Mouse (Mus musculus): ENCODE measurements around the gene Grin2c.

Gene Grin2c

GRCm38 (mm10) chr11:115232889-115233288, 34.2 kb downstream of the Grin2c start:
- DNase-seq (ENCODE audit: low read depth, low spot score) = no peak

- no peak for DNase-seq (ENCODE audit: low read depth, low spot score)
Observed at GRCm38 (mm10) chr11:115231924-115232323, 35.1 kb downstream of the Grin2c start.

- DNase-seq (ENCODE audit: low read depth, low spot score) = no peak
Observed at GRCm38 (mm10) chr11:115231168-115231915, 35.7 kb downstream of the Grin2c start.

GRCm38 (mm10) chr11:115229021-115229930, 37.8 kb downstream of the Grin2c start:
- DNase-seq (ENCODE audit: low read depth, low spot score) = no peak

GRCm38 (mm10) chr11:115228430-115228829, 38.6 kb downstream of the Grin2c start:
- no peak for DNase-seq (ENCODE audit: low read depth, low spot score)

GRCm38 (mm10) chr11:115227640-115228039, 39.4 kb downstream of the Grin2c start:
- no peak for DNase-seq (ENCODE audit: low read depth, low spot score)

DNA sequence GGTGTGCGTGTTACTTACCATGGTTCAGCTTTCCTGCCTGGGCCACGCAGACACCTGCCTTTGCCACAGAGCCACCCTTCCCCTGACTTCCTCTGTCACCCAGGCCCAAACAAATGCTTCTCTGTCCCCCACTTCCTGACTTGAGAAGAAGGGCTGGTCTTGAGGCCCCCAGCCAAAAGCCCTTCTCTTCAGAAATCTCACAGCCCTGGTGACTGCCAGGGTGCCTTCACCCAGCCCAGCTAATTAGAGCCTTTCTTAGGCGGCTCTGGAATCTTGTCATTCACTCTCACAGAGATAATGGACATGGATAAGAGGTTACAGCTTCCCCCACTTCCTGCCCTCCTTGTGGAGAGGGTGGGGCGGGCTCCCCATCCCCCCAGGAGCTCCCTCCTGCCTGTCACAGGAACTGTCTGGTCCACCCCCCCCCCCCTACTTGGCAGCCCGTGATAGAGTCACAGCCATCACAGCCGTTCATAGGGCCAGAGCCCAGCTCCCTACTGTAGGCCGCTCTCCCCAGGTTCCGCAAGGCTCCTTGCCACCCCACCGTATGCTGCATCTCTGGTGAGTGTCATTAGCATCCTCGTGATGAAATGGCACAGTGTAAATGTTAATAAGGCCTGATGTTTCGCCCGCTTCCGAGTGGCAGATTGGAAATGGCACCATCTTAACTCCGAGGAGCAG, 40.1 kb downstream of the Grin2c start:
- DNase-seq (ENCODE audit: low read depth, low spot score) = no peak

GRCm38 (mm10) chr11:115225301-115225700, 41.7 kb downstream of the Grin2c start:
- DNase-seq (ENCODE audit: low read depth, low spot score) = no peak

GRCm38 (mm10) chr11:115224889-115225288, 42.2 kb downstream of the Grin2c start:
- DNase-seq (ENCODE audit: low read depth, low spot score) = no peak

- no peak for DNase-seq (ENCODE audit: low read depth, low spot score)
Observed at GRCm38 (mm10) chr11:115223877-115224276, 43.2 kb downstream of the Grin2c start.

DNA sequence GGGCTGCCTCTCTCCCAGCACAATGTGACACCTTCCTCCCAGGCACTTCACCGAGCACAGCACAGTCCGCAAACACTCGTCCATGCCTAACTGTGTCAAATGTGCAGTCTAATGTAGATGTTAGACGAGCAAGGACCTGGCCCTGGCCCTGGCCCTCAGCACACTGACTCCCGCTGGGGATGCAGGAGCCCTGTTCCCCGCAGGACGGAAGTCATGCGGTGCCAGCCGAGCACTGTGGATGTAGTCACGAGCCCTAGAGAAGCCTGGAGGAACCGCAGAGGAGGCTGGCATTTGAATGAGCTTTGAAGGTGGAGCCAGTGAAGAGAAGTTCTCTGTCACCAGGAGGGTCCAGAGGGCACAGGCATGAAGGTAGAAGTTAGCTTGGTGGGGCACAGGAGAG, 43.6 kb downstream of the Grin2c start:
- DNase-seq (ENCODE audit: low read depth, low spot score) = no peak

GRCm38 (mm10) chr11:115222570-115222969, 44.5 kb downstream of the Grin2c start:
- no peak for DNase-seq (ENCODE audit: low read depth, low spot score)

DNA sequence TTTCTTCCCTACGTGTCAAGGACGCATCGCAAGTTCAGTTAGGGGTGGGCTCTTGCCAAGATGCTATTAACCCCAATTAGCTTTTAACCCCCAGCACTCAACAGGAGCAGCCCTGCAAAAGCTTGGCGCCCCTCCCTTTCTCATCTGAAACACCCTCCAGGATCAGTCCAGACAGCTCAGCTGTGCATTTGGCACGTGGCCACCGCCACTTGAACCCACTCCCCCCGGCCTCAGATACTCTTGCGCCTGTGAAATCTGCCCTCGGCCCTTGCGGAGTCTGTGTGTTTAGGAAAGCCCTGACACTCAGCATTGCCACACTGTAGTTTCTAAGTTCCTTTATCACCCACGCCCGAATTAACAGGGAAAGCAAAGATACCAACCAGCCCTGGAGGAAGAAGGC, 45.0 kb downstream of the Grin2c start:
- no peak for DNase-seq (ENCODE audit: low read depth, low spot score)

DNA sequence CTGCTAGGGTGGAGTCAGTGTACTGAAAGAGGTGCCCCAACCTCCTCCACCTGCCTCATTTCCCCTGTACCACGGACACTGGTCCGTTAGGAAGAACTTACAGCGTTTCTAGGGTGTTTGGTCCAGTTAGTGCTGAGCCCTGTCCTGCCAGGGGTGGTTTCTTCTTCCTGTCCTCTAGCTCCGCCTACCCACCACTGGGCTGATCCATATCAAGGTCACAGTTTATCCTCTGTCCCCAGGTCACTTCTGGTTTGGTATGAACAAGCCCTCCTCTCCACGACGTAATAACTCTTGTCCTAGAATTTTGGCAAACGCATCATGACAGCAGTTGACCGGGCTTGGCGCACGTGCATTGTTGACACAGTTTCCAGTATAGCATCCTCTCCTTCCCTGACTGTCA, 47.4 kb downstream of the Grin2c start:
- DNase-seq (ENCODE audit: low read depth, low spot score) = no peak

DNA sequence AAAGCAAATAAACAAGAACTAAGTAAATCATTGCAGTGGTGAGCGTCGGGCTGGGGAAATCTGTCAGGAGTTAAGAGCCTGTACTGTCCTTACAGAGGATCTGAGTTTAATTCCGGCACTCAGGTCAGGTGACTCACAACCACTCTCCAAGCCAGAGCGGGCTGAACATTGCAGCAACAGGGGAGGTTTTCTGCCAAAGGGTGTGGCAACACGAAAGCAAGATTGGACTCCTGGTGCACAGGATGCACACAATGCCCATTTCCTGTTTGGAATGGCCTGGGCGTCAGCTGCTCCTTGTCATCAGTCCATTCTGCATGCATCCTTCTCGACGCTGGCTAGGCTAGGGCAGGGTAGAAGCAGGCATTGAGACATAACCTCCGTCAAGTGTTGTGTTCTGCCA, 47.8 kb downstream of the Grin2c start:
- DNase-seq (ENCODE audit: low read depth, low spot score) = no peak

- DNase-seq (ENCODE audit: low read depth, low spot score) = no peak
Observed at GRCm38 (mm10) chr11:115217439-115218410, 49.3 kb downstream of the Grin2c start.

- DNase-seq (ENCODE audit: low read depth, low spot score) = no peak
Observed at GRCm38 (mm10) chr11:115215123-115215522, 51.9 kb downstream of the Grin2c start.

- DNase-seq (ENCODE audit: low read depth, low spot score) = no peak
Observed at GRCm38 (mm10) chr11:115212116-115212515, 54.9 kb downstream of the Grin2c start.

- DNase-seq (ENCODE audit: low read depth, low spot score) = no peak
Observed at GRCm38 (mm10) chr11:115209958-115210357, 57.1 kb downstream of the Grin2c start.

DNA sequence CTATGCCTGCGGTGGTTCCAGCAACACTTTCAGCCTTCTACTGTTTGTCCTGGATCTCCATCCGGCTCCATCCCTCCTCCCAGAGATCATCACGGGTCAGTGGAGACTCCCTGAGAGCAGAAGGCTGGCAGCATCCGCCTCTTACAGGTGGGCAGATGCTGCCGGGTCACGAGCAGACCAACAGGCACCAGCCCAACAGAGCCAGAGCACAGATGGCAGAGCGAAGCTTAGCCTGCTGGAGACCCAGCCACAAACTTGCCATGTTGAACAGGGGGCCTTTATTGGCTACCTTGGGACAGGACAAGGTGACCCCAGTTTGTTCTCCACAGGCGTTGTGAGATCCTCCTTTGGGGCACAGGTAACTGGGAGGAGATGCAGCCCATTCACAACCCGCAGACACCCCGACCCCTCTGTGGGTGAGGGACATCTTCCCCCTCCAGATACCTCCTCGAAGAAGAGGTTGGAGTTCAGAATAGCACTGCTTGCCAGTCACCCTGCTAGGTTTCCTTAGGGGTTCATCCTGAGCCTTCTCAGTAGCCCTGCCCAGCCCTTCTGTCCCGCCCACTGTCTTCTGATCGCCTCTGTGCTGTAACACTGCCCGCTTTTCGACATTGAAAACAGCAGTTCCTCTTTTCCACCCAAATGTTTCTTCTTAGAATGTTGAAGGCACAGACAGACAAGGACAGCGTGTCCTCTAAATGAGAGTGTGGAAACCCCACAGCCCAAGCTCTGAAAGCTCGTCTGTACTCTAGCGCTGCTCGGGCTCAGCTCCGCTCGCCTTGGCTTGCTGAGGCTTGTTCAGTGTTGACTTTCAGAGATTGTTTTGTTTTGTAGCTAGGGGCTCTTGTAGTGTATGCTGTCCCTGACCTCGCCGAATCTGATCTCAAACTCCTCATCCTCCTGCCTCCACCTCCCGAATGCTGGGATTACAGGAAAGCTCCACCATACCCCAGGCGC, 58.0 kb downstream of the Grin2c start:
- DNase-seq (ENCODE audit: low read depth, low spot score) = no peak

All from WW6 (cell line).